Mouse (Mus musculus) frontal cortex, postnatal 10 days (tissue): ENCODE measurements around the gene Frrs1.
"Not testable (repeated sequence)": the region's sequence is repeated elsewhere in the genome, so short reads cannot be mapped to it uniquely, and the experiment has no call there.

Experiments used
- DNase-seq, 2 experiments: peaks; one replicate each; pipeline ENCODE4 v3.0.0; 2022; ENCODE audit warnings: low spot score in 2 of 2, mixed read lengths in 1 of 2

Gene Frrs1

DNA sequence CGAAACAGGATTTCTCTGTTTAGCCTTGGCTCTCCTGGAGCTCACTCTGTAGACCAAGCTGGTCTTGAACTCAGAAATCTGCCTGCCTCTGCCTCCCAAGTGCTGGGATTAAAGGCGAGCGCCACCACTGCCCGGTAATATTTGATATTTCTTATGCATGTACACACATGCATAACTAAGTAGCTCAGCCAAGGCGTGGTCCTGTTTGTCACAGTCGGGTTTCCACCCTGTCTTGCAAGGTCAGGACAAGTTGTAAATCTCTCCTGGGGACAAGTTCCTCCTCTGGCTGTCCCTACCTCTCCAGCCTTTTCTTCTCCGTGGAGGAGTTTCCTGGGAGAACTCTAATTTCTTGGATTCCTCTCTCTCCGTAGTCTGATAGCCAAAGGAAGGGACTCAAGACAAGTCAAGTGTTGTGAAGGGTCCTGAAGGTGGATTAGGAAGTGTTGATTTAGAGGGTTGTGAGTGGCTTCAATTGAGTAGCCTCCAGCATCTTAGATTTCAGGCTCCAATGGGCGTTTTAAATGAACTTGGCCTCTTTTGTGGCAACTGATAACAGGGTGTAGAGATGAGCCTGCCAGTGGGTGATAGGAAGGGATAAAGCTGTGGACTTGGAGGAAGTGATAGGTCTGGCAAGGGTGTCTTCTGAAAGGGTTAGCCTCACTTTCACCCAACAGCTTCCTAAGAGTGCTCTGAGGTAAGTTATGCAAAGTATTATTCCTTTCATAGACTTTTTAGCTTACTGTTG is at the start of gene Frrs1:
Gene Frrs1, plus strand, starts transcription at position 524 of the 745 bp plus-strand sequence.
- DNase-seq = no peak

DNA sequence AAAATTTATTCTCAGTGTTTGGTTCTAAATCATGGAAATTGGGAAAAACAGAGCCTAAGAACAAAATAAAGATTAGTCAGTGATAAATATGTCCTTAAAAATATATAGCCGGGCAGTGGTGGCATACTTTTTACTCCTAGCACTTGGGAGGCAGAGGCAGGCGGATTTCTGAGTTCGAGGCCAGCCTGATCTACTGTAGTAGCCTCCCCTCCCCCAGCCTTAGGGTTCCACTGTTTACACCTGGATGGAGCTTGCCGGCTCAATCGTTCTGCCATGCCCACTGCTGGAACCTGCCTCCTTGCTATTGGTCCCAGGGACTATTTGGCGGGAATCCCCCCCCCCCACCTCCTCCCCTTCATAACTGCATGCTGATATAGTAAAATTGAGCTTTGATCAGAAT is 48.9 kb upstream of the Frrs1 start:
- not testable (repeated sequence) for DNase-seq

DNA sequence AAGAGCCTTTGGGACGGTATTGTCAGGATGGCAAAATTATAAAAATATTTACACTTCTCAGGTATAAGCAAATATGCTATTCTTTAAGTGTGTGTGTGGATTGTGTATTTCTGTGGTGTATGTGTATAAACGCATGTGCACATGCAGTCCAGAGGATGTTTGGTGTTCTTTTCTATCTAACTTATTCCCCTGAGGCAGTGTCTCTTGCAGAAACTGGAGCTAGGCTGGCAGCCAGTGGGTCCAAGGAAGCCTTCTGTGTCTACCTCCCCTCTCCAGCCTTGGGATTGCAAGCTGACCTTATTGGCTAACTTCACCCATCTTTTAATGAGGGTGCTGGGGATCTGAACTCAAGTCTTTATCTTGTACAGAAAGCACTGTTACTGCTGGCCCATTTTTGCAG is 46.3 kb upstream of the Frrs1 start:
- DNase-seq = no peak

DNA sequence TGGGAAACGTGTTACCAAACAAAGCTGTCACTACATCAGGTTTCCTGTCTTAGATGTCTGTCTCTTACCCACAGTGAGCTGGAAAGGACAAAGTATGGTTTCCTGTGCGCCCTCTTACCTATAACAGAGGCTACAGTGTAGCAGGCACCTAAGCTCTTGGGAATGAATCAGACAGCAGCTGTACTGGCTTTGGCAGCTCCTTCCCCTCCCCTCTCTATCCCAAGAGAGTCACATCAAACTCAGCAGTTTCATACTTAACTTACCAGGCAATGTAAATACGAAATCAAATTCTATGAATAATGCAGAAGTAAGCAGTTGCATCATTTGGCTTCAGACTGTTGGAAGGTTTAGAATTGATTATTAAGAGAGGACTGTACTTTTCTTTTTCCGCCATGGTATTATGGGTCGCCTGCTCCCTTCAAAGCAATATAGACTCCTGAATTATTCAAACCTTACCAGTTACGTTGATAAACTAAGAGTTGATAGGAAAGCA is 43.9 kb upstream of the Frrs1 start:
- no peak for DNase-seq

DNA sequence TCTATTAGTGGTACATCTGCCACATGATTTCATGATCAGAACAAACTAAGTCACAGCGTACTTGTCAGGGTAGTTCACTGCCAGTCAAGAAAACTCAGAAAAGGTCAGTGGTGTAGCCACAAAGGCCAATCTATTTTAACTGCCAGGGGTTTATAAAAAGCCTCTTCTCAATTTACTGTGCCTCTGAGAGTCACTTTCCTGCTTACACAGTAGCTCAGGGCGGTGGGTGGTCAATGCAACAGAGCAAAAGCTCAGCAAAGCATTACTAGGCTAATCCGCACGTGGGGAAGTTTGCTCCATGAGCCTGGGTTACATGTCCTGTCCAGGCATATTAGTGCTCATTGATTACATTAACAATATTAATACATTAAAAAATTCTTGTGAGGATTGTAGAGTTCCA is 43.3 kb upstream of the Frrs1 start:
- no peak for DNase-seq

DNA sequence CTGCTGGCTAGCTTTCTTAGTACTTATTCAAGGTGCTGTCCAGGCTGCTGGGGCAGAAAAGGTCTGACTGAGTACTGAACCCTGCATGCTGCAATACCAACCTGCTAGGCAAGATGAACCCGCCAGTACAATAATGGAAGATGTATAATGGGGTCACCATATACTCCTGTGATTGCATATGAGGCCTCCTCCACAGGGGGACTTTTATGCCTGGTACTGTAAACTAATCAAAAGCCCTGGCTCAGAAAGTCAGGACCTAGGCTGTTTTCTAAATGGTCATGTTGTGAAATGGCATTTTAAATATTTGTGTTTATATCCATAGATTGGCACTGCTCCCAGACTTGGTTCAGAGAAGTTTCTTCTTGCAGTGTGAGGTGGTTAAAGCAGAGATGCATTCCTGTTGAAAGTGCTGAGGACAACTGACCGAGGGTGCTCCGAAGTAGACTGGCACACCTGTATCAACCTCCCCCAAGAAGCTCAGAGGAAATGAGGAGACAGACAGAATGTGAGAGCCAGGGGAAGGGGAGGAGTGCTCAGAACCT is 42.5 kb upstream of the Frrs1 start:
- DNase-seq = no peak

DNA sequence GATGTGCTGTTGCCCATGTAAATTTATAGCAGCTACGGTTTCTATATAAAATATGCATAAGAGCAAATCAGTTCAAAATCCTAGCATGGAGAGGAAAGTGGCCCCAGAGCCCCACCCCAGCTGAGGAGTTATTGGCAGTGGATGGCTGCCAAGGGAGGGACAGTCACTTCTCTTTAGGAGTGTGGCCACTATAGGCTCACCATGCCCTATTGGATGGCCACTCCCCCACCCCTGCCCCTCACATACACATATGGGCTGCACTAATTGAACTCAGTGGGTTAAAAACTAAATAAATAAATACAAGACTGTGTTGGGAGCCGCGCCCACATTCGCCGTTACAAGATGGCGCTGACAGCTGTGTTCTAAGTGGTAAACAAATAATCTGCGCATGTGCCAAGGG is 42.0 kb upstream of the Frrs1 start:
- no peak for DNase-seq

DNA sequence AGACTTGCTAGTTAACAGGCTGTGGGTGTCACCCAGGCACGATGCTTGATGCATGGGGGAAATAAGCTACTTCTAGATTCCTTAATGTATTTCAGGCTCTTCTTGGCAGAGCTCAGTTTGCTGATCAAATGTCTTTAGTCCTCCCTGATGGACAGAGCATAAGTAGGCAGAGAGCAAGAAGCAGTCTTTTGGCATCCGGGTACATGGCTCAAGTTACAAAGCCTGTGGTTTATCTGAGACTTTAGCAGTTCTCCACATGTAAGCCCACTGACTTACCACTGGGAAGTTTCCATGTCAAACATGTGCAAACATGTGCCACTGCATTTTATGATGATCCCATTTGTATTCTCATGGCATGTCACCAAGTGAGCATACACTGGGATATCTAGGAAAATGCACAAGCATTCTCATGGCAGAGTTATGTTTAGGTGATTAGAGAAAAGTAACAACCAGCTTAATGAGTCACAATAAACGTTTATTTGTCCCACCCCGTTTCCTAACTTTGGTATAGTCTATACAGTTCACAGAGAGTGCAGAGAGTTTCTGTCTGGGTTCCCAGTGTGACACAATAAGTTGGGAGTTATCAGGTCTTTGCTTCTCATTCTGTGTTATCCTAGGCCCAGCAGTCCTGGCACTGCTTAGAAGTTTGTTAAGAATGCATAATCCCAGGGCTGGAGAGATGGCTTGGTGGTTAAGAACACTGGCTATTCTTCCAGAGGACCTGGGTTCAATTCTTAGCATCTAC is 32.6 kb upstream of the Frrs1 start:
- no peak for DNase-seq

DNA sequence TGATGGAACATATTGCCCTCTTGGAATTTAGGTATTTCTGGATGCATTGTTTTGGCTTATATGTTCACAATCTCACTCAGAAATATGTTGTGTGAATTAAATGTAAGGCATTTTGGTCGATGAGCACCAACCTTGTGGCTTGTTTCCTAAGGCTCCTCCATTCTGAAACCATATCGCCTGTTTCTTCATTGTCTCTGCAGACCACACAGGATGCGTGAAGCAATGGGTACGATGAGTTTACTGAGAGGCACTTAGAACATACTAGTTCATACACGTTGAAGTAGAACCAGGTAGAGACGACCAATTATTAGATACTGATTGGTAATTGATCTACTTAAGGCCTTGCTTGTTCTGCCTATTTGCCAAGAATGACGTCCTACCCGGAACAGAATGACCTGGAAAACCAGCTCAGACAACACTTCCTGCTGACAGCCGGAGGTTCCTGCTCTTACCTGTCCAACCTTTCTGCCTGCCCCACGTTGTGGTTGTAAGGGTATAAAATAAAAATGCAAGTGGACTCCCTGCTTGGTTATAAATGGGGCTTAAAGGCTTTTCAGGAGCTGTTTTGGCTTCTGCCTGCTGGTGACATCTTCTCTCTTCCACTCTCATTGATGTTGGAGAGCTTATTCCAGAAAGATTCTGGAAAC is 29.9 kb upstream of the Frrs1 start:
- DNase-seq = no peak

DNA sequence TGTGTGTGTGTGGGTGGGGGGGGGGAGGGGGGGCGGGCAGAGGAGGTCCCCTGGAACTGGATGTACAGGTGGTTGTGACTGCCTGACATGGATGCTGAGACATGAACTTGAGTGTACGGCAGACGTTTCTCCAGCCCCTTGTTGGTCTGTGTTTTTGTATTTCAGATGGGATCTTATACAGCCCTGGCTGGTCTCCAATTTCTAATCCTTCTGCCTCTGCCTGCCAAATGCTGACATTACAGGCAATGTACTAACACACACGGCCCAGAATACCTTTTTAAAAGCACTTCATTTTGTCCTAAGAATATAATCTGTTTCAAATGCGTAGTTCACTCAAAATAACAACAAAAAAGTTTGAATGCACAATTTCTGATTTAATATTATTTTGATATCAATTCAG is 27.9 kb upstream of the Frrs1 start:
- no peak for DNase-seq

DNA sequence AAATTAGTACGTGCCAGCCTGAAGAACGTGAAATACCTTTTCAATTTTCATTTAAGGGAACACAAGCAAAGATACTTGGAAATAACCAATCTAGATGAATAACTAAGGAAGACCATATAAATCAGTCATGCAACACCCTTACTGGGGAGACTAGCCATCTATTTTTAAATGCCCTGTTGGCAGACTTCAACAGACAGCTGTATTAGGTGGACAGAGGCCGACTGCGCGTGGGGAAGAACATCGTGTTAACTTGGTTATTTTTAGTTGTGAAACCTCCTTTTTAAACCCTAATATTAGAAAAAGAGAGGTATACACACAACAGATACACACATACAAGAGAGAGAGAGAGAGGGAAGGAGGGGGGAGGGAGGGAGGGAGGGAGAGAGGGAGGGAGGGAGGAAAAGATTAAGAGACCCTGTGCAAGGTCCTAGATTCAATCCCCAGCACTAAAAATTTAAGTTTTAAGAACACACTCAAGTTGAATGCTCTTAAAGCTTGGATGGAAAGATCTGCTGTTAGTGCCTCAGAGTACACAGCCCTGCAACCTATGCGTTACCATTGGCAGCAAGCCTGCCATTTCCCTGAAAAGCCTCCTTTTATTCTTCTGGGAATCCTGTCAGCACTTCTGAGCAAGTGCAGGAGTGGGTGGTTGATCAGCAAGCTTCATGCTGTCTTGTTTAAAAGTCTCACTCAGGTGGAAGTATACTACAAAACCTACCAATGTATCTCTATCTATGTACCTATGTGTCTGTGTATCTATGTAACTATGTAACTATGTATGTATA is 26.5 kb upstream of the Frrs1 start:
- DNase-seq = no peak

DNA sequence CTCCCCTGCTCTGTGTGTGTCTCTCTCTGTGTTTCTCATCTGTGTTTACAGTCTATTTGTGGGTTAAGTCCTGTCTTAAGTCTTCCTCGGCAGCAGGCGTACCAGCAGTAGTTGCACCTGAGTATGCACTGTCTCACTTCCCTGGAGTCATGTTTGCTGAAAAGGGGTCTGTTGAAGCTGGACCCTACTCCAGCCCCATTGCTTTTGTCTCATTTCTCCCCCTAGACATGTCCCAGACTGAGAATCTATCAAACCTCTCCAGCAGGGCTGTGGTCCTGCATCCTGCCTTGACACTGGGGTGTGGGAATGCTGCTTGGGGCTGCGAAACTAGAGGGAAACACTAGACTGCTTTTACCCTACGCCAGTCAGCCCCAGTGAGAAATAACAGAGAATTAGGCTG is 25.8 kb upstream of the Frrs1 start:
- no peak for DNase-seq

DNA sequence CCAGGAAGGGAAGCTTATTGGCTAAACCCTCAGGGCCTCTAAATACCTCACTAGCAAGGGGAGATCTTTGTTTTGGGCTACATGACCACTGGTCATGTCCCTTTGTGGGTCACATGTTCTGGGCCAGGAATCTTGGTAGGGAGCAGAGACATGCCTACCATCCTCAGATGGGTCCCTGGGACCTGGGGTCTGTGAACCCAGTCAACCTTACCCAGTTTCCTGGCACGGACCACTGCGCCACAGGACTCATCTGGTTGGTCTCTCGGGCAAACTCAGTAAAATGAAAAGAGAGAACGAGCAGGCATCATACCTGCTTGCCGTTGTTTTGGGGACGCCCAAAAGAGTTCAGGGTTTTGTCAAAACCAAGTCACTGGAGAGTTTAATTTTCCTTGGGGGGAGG is 25.0 kb upstream of the Frrs1 start:
- DNase-seq = no peak

DNA sequence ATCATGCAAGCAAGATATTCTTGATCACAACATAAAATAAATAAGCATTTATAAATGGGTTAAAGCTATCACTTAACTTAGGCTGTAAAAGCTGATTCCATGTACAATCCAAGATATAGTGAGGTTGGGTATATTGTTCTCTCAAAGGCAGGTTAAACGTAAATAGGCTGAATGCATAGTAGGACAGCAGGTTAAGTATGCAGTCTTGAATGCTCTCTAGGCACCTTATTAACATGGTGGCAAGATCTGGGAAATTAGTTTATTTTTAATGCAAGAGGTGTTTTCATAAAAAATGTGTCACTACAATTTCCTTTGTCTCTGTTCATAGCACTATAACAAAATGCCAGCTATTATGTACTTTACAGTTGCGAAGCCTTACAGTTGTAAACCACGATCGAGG is 23.9 kb upstream of the Frrs1 start:
- no peak for DNase-seq

DNA sequence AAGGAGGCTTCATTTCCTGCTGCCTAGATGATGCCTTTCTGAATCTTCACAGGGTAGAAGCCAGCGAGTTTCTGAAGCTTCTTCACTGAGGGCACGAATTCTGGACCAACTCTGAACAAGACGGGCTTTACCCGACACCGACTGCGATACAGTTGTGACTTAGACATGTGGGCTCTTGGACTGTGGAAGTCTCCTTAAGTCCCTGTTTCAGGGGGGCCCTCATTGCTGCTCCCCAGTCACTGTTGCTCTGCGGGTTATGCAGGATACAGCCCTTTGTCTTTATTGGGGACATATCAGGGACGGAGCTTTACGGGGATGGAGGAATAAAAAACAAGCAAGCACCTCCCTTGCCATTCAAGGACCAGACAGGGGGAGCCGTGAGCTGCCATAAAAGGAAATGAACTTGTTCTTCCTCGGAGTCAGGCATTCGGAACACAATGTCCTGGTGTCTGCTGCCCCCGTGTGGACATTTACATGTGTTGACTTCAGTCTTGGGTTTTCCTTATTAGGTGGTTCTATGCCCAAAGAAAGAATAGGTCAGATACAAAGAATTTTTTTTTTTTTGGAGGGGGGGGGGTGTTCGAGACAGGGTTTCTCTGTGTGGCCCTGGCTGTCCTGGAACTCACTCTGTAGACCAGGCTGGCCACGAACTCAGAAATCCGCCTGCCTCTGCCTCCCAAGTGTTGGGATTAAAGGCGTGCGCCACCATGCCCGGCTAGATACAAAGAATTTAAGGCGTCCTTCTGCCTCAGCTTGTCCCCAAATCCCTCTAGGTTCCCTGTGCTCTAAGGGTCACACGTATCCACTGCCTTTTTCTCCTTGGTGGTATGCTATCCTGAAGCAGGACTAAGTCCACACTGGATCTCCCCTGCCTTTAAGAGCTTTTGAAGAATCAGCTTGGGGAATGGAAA is 23.2 kb upstream of the Frrs1 start:
- peak; percentile 73 to 83 for DNase-seq

DNA sequence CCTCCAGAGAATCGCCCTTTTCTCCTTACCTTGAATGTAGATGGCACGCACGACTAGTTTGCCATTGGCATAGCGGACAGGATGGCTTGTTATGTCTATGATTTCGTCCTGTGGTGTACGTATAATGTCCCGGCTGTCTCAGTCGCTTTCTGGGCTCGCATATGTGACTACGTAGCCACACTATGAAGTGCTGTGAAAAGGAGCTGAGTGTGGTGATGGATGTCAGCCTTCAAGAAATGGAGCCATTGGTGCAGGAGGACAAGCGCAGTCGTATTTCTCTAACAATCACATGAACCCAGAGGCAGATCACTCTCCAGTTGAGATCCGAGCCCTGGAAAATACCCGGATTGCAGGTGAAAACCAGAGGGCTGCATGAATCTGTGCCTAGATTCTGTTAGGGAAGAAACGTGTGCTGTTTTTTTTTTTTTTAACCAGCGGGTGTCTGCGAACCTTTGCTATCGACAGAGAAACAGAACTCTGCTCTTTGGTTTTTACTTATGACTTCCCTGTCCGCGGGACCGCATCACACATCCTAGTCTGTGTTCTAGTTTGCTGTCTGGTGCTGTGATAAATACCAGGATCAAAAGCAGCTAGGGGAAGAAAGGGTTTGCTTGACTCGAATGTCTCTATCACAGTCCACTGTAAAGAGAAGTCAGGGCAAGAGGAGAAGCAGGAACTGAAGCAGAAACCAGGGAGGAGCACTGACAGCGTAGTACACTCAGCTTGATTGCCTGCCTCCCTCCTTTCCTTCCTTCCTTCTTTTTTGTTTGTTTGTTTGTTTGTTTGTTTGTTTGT is 22.4 kb upstream of the Frrs1 start:
- DNase-seq = no peak

DNA sequence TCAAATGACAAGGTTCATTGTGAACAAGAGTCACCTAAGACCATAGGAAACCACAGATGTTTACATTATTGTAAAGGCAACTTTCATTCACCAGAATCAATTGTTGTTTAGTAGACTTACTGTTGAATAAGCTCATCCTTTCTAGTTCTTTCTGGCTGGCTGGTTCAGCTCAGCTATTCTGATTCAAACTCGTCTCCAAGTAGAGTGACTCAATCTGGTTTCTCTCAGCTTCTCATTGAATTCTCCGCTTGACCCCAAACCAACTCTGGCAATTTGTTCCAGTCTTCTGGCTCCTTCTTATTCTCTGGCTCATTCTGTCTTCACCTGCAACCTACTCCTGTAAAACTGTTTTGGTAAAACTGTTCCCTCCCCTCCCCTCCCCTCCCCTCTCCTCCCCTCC is 18.0 kb upstream of the Frrs1 start:
- DNase-seq = no peak

DNA sequence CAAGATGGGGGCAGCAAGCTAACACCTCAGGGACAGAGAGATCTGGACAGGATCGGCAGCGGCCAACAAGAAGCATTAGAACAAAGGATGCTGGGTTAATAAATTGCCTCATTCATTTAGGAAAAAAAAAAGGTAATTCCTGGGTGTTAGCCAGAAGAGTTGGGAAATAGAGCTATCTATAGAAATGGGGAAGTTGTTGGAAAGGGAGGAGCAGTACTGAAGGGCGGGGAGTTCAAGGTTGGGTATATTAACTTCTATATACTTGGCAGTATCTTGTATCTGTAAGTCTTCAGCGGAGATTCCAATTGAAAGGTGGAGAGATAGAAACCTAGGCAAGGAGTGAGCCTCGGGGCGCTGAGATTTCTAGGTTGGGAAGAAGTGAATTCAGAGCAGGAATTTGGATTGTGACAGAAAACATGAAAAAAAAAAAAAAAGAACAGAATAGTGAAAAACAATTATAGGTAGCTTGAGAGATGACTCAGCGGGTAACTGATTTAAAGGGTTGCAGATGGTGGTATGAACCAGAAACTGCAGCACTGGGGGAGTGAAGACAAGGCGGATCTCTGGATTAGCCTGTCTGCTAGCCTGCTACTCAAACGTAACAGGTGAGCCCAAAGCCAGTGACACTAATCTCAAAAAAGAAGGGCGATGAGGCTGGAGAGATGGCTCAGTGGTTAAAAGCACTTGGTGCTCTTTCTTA is 14.2 kb upstream of the Frrs1 start:
- DNase-seq = no peak

DNA sequence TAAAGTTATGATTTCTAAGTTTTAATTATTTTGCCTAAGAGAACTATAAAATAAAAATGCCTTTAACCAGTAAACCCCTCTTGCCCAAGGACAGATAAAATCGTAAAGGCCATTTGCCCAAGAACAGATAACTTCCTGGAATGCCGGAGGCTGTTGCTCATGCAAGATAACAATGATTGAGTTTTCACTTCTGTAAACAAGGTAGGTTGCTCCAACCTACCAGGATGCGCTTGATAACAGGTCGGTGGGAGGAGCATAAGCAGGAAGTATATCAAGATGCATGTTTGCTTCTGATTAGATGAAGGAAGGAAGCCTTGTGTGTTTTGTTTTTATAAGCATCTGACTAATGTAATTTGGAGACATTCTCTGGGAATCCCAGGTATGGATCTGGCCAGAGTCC is 13.2 kb upstream of the Frrs1 start:
- DNase-seq = no peak
